Mouse (Mus musculus) spleen, postnatal 36 days (tissue): ENCODE results near the gene Eml6.
"Not testable (repeated sequence)": the region's sequence is repeated elsewhere in the genome, so short reads cannot be mapped to it uniquely, and the experiment has no call there.

Source experiments
- DNase-seq, 2 experiments: peaks; one replicate each; pipeline ENCODE4 v3.0.0; 2022; ENCODE audit warnings: low spot score in 2 of 2, mixed read lengths in 1 of 2

The Eml6 gene

GRCm38 (mm10) chr11:29840606-29841227 is 185.1 kb downstream of the Eml6 start:
- no peak for DNase-seq

GRCm38 (mm10) chr11:29839781-29840180 is 186.1 kb downstream of the Eml6 start:
- no peak for DNase-seq

GRCm38 (mm10) chr11:29837066-29837465 is 188.8 kb downstream of the Eml6 start:
- no peak for DNase-seq

- no peak for DNase-seq
These were observed 198.1 kb downstream of the Eml6 start for GRCm38 (mm10) chr11:29827729-29828128.

- no peak for DNase-seq
These were observed 199.8 kb downstream of the Eml6 start for GRCm38 (mm10) chr11:29826001-29826400.

- DNase-seq = not testable (repeated sequence)
These were observed 200.5 kb downstream of the Eml6 start, which contains the start of gene 4931440F15Rik for GRCm38 (mm10) chr11:29825271-29825718. TSS of gene 4931440F15Rik (minus strand) at chr11:29825668.

GRCm38 (mm10) chr11:29824474-29825270 is 201.2 kb downstream of the Eml6 start:
- not testable (repeated sequence) for DNase-seq

- DNase-seq = no peak
These were observed 202.7 kb downstream of the Eml6 start for GRCm38 (mm10) chr11:29823141-29823540.

- DNase-seq = no peak
These were observed 210.2 kb downstream of the Eml6 start for GRCm38 (mm10) chr11:29815670-29816069.

- DNase-seq = peak; percentile 40 to 73
These were observed 210.6 kb downstream of the Eml6 start for GRCm38 (mm10) chr11:29815261-29815660.

GRCm38 (mm10) chr11:29813267-29813666 is 212.6 kb downstream of the Eml6 start:
- no peak for DNase-seq

GRCm38 (mm10) chr11:29812475-29812874 is 213.4 kb downstream of the Eml6 start:
- no peak for DNase-seq

- DNase-seq = no peak
These were observed 215.5 kb downstream of the Eml6 start for GRCm38 (mm10) chr11:29810324-29810723.

GRCm38 (mm10) chr11:29808981-29809589 is 216.7 kb downstream of the Eml6 start:
- no peak for DNase-seq

GRCm38 (mm10) chr11:29808173-29808980 is 217.5 kb downstream of the Eml6 start:
- peak in 1 of 2 experiments; percentile 13 for DNase-seq

GRCm38 (mm10) chr11:29807325-29807724 is 218.5 kb downstream of the Eml6 start:
- DNase-seq = no peak

- no peak for DNase-seq
These were observed 224.1 kb downstream of the Eml6 start for GRCm38 (mm10) chr11:29801432-29802427.

- DNase-seq = no peak
These were observed 226.0 kb downstream of the Eml6 start for GRCm38 (mm10) chr11:29799839-29800238.

GRCm38 (mm10) chr11:29795106-29795505 is 230.7 kb downstream of the Eml6 start:
- no peak for DNase-seq

- DNase-seq = no peak
These were observed 231.4 kb downstream of the Eml6 start for GRCm38 (mm10) chr11:29794475-29794874.
